22 mouse cellular contexts compared by ENCODE assay signal in genomic region chr2:135820691-135821090, GRCm38 (mm10).
DNase-seq lines count a peak whose midpoint lies in the region; ATAC-seq and TF ChIP-seq lines count a peak whose summit lies in the region.
"Had no signal": no experiment of that assay in that cellular context is flagged by ENCODE, and none has a peak within 500 bp of the region (broad histone marks: within the 10 kb centered on the region; RNA-seq: fewer than 3 reads in every experiment).

No protein-coding gene starts in this region.

- DNase-seq in liver, adult 2 months (ENCODE audit: extremely low read depth, low read depth, low spot score), result peak; percentile 34
- no peak for DNase-seq in liver
- DNase-seq in lung, postnatal 36 days, result peak; percentile 25
- no peak for DNase-seq in lung, postnatal 4 days
- DNase-seq in forelimb bud, embryonic 11.5 days (ENCODE audit: low read depth, low spot score), result peak; percentile 16
- DNase-seq in cerebellum, postnatal 10 days, result no peak
- DNase-seq in cerebellum, postnatal 4 days (ENCODE audit: low spot score in 2 of 2), result no peak
- DNase-seq: adrenal gland, adult 8-10 months; adrenal gland, postnatal 25 days; cerebellum, adult 18-20 months; cerebellum, adult 9-10 months; cerebellum, postnatal 25 days; gastrocnemius, adult 2 months; gastrocnemius, postnatal 14 days; heart, adult 2 months had no signal

- WGBS in liver, adult 2 months, result 22% methylated on average over 2 of the region's 2 CpGs

- TF ChIP-seq CTCF in liver, adult 2 months (IDR thresholded peaks at IDR 0.05; ENCODE audit: low read depth, low read length), result no peak

- H3K79me2 ChIP-seq in liver, adult 2 months (ENCODE audit: control insufficient read depth, insufficient read depth, low read length), result no peaks in the 10 kb centered on the region

- H3K9ac ChIP-seq in liver, adult 2 months (ENCODE audit: low read depth, low read length), result no peak overlapping the region
- H3K9ac ChIP-seq: forebrain, embryonic 13.5 days; hindbrain, embryonic 12.5 days; hindbrain, embryonic 15.5 days had no signal

- H3K36me3 ChIP-seq in liver, adult 2 months (ENCODE audit: control insufficient read depth, insufficient read depth, low read length), result no peaks in the 10 kb centered on the region
- H3K36me3 ChIP-seq: forebrain, embryonic 10.5 days; hindbrain, embryonic 12.5 days; hindbrain, embryonic 15.5 days had no signal

- ATAC-seq in megakaryocyte progenitor cell, adult 5-6 weeks (replicated peaks; ENCODE audit: poor library complexity), result peak; percentile 67
- ATAC-seq: activated CD4-positive, CD25-positive, alpha-beta regulatory T cell, adult 4 months; forebrain, embryonic 13.5 days; forebrain, embryonic 16.5 days had no signal

- H3K4me3 ChIP-seq in liver, adult 2 months (ENCODE audit: insufficient read depth, low read depth, low read length), result no peak overlapping the region
- H3K4me3 ChIP-seq: forebrain, embryonic 10.5 days; forebrain, embryonic 13.5 days; gastrocnemius, adult 2 months; heart, adult 2 months; hindbrain, embryonic 12.5 days; hindbrain, embryonic 15.5 days had no signal

- H3K27me3 ChIP-seq in liver, adult 2 months (ENCODE audit: control insufficient read depth, insufficient read depth, low read length), result no peaks in the 10 kb centered on the region
- H3K27me3 ChIP-seq: forebrain, embryonic 13.5 days; hindbrain, embryonic 12.5 days; hindbrain, embryonic 15.5 days had no signal

- H3K4me1 ChIP-seq in liver, adult 2 months (ENCODE audit: control insufficient read depth, insufficient read depth, low read length), result peaks cover 10% of the 10 kb centered on the region
- H3K4me1 ChIP-seq: forebrain, embryonic 10.5 days; forebrain, embryonic 13.5 days; hindbrain, embryonic 12.5 days had no signal

- H3K27ac ChIP-seq in liver, adult 2 months (replicated peaks; ENCODE audit: insufficient read depth, low read depth, low read length), result no peak overlapping the region
- H3K27ac ChIP-seq: forebrain, embryonic 10.5 days; forebrain, embryonic 13.5 days; gastrocnemius, adult 2 months; heart, adult 2 months; hindbrain, embryonic 12.5 days; hindbrain, embryonic 15.5 days had no signal

- no peak for TF ChIP-seq POLR2A in liver, adult 2 months (IDR thresholded peaks at IDR 0.05; ENCODE audit: extremely low read depth, insufficient read depth, low read length)

Comparison
In these comparisons a context has a peak if more than half of its experiments do, and no peak if none do; other contexts are left out.
1. DNase-seq: peak in liver, adult 2 months (single experiment), lung, postnatal 36 days (single experiment) and forelimb bud, embryonic 11.5 days (single experiment); none in liver (single experiment), lung, postnatal 4 days (0 of 2), cerebellum, postnatal 10 days (0 of 2) and cerebellum, postnatal 4 days (0 of 2).